Mouse (Mus musculus): ENCODE measurements around the gene Pip4k2b. TPM values are rescaled to one million over a fixed set of nuclear protein-coding genes. Genes with fewer than 3 reads are reported as not detected.

The Pip4k2b gene
- polyA plus RNA-seq, 1 experiment from 2014 or later, result 4.7 TPM

DNA sequence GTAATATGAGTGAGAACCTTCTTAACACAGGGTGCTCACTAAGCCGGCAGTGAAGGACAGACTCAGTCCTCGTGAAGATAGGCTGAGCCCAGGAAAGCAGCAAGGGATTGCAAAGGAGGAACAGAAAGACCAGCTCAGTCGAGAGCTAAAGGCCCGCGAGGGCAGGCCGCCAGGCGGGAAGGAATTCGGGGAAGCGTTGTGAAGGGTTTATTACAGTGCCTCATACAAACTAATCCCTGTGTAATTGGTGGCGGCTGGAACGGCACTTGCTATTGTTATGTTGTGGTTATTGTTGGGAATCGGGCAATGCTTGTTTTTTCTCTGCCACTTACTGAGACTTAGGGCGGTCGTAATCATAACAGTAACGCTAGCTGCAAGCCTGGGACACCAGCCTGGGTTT lies 67.1 kb downstream of the Pip4k2b start:
- H3K36me3 ChIP-seq (ENCODE audit: control insufficient read depth, insufficient read depth), result peaks cover 27% of the 10 kb centered on the region
- no peak overlapping the region for H3K27ac ChIP-seq (ENCODE audit: low read length)
- H3K4me1 ChIP-seq (replicated peaks; ENCODE audit: control insufficient read depth, insufficient read depth, low read length), result peaks cover 24% of the 10 kb centered on the region
- H3K27me3 ChIP-seq (replicated peaks; ENCODE audit: control insufficient read depth, insufficient read depth, low read length), result no peaks in the 10 kb centered on the region
- H3K4me2 ChIP-seq (ENCODE audit: low read length), result no peak overlapping the region
- 10% methylated on average over 15 of the region's 15 CpGs for WGBS
- no peak overlapping the region for H3K9ac ChIP-seq (replicated peaks; ENCODE audit: low read depth, low read length)
- no peak for ATAC-seq
- H3K9me3 ChIP-seq (ENCODE audit: control insufficient read depth, low read length), result no peaks in the 10 kb centered on the region
- no peak overlapping the region for H3K4me3 ChIP-seq (replicated peaks; ENCODE audit: low read length)

DNA sequence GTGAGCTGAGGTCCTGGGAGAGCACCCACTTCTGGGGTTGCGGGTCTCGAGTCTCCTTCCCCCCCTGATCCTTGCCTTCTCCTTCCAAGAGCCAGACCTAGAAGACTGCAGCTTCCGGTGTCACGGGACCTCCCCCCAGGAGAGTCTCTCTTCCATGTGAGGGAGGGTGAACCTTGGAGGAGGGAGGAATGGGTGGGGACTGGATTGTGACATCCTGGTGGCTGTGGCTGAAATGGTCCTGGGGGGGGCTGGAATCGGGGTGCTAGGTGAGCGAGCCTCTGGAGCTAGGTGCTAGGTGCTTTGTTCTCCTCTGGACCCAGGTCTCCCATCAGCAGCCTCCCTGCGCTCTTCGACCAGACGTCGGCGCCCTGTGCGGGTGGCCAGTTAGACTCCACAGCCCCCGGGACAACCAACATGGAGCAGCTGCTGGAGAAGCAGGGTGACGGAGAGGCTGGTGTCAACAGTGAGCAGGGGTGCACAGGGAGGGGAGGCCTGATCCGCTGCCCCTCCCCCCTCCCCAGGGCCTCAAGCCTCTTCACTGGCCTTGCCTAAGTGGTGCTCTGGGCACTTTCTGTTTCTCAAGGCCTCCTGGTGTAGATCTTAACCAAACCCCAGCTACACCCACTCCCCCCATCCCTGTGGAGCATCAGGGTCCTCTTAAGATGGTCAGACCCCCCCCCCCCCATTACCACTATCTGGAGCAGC lies 68.3 kb downstream of the Pip4k2b start:
- ATAC-seq, result no peak
- H3K4me1 ChIP-seq (replicated peaks; ENCODE audit: control insufficient read depth, insufficient read depth, low read length), result peaks cover 24% of the 10 kb centered on the region
- no peak overlapping the region for H3K4me3 ChIP-seq (replicated peaks; ENCODE audit: low read length)
- no peak overlapping the region for H3K9ac ChIP-seq (replicated peaks; ENCODE audit: low read depth, low read length)
- WGBS, result 76% methylated on average over 15 of the region's 15 CpGs
- H3K27ac ChIP-seq (ENCODE audit: low read length), result no peak overlapping the region
- H3K9me3 ChIP-seq (ENCODE audit: control insufficient read depth, low read length), result no peaks in the 10 kb centered on the region
- no peaks in the 10 kb centered on the region for H3K27me3 ChIP-seq (replicated peaks; ENCODE audit: control insufficient read depth, insufficient read depth, low read length)
- H3K4me2 ChIP-seq (ENCODE audit: low read length), result no peak overlapping the region
- peaks cover 29% of the 10 kb centered on the region for H3K36me3 ChIP-seq (ENCODE audit: control insufficient read depth, insufficient read depth)

GRCm38 (mm10) chr11:97673148-97673547 lies 71.4 kb downstream of the Pip4k2b start:
- WGBS, result 79% methylated on average over 11 of the region's 11 CpGs
- peaks cover 29% of the 10 kb centered on the region for H3K36me3 ChIP-seq (ENCODE audit: control insufficient read depth, insufficient read depth)
- no peak for ATAC-seq
- peaks cover 37% of the 10 kb centered on the region for H3K4me1 ChIP-seq (replicated peaks; ENCODE audit: control insufficient read depth, insufficient read depth, low read length)
- H3K9me3 ChIP-seq (ENCODE audit: control insufficient read depth, low read length), result no peaks in the 10 kb centered on the region
- no peak overlapping the region for H3K4me2 ChIP-seq (ENCODE audit: low read length)
- H3K27me3 ChIP-seq (replicated peaks; ENCODE audit: control insufficient read depth, insufficient read depth, low read length), result no peaks in the 10 kb centered on the region
- H3K4me3 ChIP-seq (replicated peaks; ENCODE audit: low read length), result no peak overlapping the region
- H3K9ac ChIP-seq (replicated peaks; ENCODE audit: low read depth, low read length), result no peak overlapping the region
- H3K27ac ChIP-seq (ENCODE audit: low read length), result no peak overlapping the region

DNA sequence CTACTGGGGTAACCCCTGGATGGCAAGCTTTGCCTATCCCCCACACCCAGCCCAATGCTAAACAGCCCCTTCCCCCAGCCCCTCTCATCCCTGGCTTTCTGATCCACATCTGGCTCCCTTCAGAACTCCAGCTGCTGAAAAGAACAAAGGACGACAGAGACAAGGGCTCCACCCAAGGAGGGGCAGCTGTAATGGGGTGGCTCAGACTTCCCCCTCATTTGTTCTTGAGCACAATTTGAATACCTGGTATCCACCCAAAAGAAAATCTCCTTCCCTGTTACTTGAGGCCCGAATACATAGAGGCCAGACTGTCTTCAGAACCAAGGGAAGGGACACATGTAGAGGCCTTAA lies 73.4 kb downstream of the Pip4k2b start:
- no peak overlapping the region for H3K27ac ChIP-seq (ENCODE audit: low read length)
- ATAC-seq, result no peak
- H3K36me3 ChIP-seq (ENCODE audit: control insufficient read depth, insufficient read depth), result peaks cover 32% of the 10 kb centered on the region
- H3K4me3 ChIP-seq (replicated peaks; ENCODE audit: low read length), result no peak overlapping the region
- H3K9ac ChIP-seq (replicated peaks; ENCODE audit: low read depth, low read length), result no peak overlapping the region
- H3K4me1 ChIP-seq (replicated peaks; ENCODE audit: control insufficient read depth, insufficient read depth, low read length), result peaks cover 21% of the 10 kb centered on the region
- H3K27me3 ChIP-seq (replicated peaks; ENCODE audit: control insufficient read depth, insufficient read depth, low read length), result no peaks in the 10 kb centered on the region
- no peak overlapping the region for H3K4me2 ChIP-seq (ENCODE audit: low read length)
- WGBS, result 48% methylated on average over 2 of the region's 2 CpGs
- no peaks in the 10 kb centered on the region for H3K9me3 ChIP-seq (ENCODE audit: control insufficient read depth, low read length)

GRCm38 (mm10) chr11:97670234-97671176 lies 74.0 kb downstream of the Pip4k2b start:
- Histone ChIP-seq H3K27ac (ENCODE audit: low read length) (peak overlapping the region; percentile 23), H3K9me3 (ENCODE audit: control insufficient read depth, low read length) (no peaks in the 10 kb centered on the region), H3K36me3 (ENCODE audit: control insufficient read depth, insufficient read depth) (peaks cover 32% of the 10 kb centered on the region), H3K4me3 (replicated peaks; ENCODE audit: low read length) (no peak overlapping the region), H3K4me2 (ENCODE audit: low read length) (no peak overlapping the region), H3K4me1 (replicated peaks; ENCODE audit: control insufficient read depth, insufficient read depth, low read length) (peaks cover 21% of the 10 kb centered on the region), H3K9ac (replicated peaks; ENCODE audit: low read depth, low read length) (no peak overlapping the region), H3K27me3 (replicated peaks; ENCODE audit: control insufficient read depth, insufficient read depth, low read length) (no peaks in the 10 kb centered on the region)
- ATAC-seq, result no peak
- WGBS, result 62% methylated on average over 13 of the region's 13 CpGs

DNA sequence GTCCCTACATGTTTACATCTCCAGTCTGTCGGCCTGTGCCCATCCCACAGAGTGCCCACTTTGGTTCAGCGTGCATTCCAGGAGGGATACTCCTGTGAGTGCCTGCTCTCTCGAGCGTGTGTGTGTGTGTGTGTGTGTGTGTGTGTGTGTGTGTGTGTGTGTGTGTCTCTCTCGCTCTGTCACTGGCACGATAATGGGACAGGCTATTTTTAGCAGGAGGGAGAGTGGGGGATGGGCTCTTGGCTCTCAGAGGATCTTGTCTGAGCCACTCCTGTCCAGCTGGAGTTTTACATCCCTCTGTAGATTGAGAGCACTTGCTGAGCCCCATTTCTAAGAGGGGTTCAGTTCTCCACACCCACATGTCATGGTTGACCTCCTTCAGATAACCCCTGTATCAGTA lies 74.7 kb downstream of the Pip4k2b start:
- Histone ChIP-seq H3K4me3 (replicated peaks; ENCODE audit: low read length) (no peak overlapping the region), H3K27ac (ENCODE audit: low read length) (no peak overlapping the region; the same call in 1 of the 2 replicates), H3K9ac (replicated peaks; ENCODE audit: low read depth, low read length) (no peak overlapping the region), H3K9me3 (ENCODE audit: control insufficient read depth, low read length) (no peaks in the 10 kb centered on the region), H3K4me2 (ENCODE audit: low read length) (no peak overlapping the region), H3K4me1 (replicated peaks; ENCODE audit: control insufficient read depth, insufficient read depth, low read length) (peaks cover 23% of the 10 kb centered on the region), H3K36me3 (ENCODE audit: control insufficient read depth, insufficient read depth) (peaks cover 29% of the 10 kb centered on the region), H3K27me3 (replicated peaks; ENCODE audit: control insufficient read depth, insufficient read depth, low read length) (no peaks in the 10 kb centered on the region)
- 23% methylated on average over 6 of the region's 6 CpGs for WGBS
- peak; percentile 18 for ATAC-seq

DNA sequence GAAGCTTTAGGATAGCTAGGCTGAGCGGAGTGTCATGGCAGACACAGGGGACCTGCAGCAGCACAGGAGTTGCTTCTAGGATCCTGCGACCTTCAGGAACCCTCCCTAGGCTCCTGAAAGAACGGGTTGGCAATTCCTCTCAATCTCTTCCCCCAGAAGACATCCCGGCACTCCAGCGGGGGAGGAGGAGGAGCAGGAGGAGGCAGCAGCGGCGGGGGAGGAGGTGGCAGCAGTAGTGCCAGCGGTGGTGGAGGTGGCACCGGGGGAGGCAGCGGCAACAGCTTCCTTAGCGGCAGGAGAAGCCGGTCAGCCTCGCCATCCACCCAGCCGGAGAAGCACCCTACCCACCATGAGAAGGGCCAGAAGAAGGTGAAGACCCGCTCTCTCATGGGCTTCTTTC lies 75.2 kb downstream of the Pip4k2b start:
- Histone ChIP-seq H3K4me3 (replicated peaks; ENCODE audit: low read length) (no peak overlapping the region), H3K4me2 (ENCODE audit: low read length) (no peak overlapping the region), H3K9me3 (ENCODE audit: control insufficient read depth, low read length) (no peaks in the 10 kb centered on the region), H3K4me1 (replicated peaks; ENCODE audit: control insufficient read depth, insufficient read depth, low read length) (peaks cover 29% of the 10 kb centered on the region), H3K36me3 (ENCODE audit: control insufficient read depth, insufficient read depth) (peaks cover 23% of the 10 kb centered on the region), H3K27me3 (replicated peaks; ENCODE audit: control insufficient read depth, insufficient read depth, low read length) (no peaks in the 10 kb centered on the region), H3K27ac (ENCODE audit: low read length) (no peak overlapping the region; the same call in 1 of the 2 replicates), H3K9ac (replicated peaks; ENCODE audit: low read depth, low read length) (no peak overlapping the region)
- 46% methylated on average over 15 of the region's 15 CpGs for WGBS
- no peak for ATAC-seq

DNA sequence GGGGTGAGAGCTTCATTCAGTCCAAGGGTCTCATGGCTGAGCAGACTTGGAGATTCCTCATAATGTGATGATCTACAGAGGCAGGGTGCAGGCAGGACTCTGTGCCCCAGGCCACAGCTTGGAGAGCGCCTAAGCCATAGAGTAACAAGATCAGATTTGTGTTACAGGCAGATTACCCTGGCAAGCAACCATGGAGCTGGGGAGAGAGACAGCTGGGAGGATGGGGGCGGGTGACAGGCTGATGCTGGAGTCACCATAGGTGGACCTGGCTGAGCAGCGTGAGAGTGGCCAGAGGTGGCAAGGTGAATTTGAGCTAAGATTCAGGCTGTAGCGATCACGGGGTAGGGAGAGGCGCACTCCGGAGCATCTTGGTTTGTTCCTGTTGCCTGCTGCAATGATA lies 76.3 kb downstream of the Pip4k2b start:
- H3K36me3 ChIP-seq (ENCODE audit: control insufficient read depth, insufficient read depth), result peaks cover 14% of the 10 kb centered on the region
- no peak overlapping the region for H3K4me2 ChIP-seq (ENCODE audit: low read length)
- H3K9ac ChIP-seq (replicated peaks; ENCODE audit: low read depth, low read length), result no peak overlapping the region
- ATAC-seq, result no peak
- WGBS, result 94% methylated on average over 7 of the region's 7 CpGs
- H3K27me3 ChIP-seq (replicated peaks; ENCODE audit: control insufficient read depth, insufficient read depth, low read length), result no peaks in the 10 kb centered on the region
- no peaks in the 10 kb centered on the region for H3K9me3 ChIP-seq (ENCODE audit: control insufficient read depth, low read length)
- H3K27ac ChIP-seq (ENCODE audit: low read length), result no peak overlapping the region
- H3K4me3 ChIP-seq (replicated peaks; ENCODE audit: low read length), result no peak overlapping the region
- H3K4me1 ChIP-seq (replicated peaks; ENCODE audit: control insufficient read depth, insufficient read depth, low read length), result peaks cover 31% of the 10 kb centered on the region

GRCm38 (mm10) chr11:97666794-97667193 lies 77.7 kb downstream of the Pip4k2b start:
- no peak for ATAC-seq
- Histone ChIP-seq H3K4me3 (replicated peaks; ENCODE audit: low read length) (no peak overlapping the region), H3K9me3 (ENCODE audit: control insufficient read depth, low read length) (no peaks in the 10 kb centered on the region), H3K36me3 (ENCODE audit: control insufficient read depth, insufficient read depth) (peaks cover 7% of the 10 kb centered on the region), H3K27me3 (replicated peaks; ENCODE audit: control insufficient read depth, insufficient read depth, low read length) (peaks cover 7% of the 10 kb centered on the region), H3K4me2 (ENCODE audit: low read length) (no peak overlapping the region), H3K27ac (ENCODE audit: low read length) (no peak overlapping the region), H3K4me1 (replicated peaks; ENCODE audit: control insufficient read depth, insufficient read depth, low read length) (peaks cover 41% of the 10 kb centered on the region), H3K9ac (replicated peaks; ENCODE audit: low read depth, low read length) (no peak overlapping the region)
- WGBS, result 97% methylated on average over 15 of the region's 15 CpGs

Data from forebrain, embryonic 16.5 days (tissue).